Mouse (Mus musculus): ENCODE measurements around the gene Wdfy4. TPM values are rescaled to one million over a fixed set of nuclear protein-coding genes. Genes with fewer than 3 reads are reported as not detected.

The Wdfy4 gene
- total and polyA plus RNA-seq, 3 experiments: under 0.01 TPM; not detected in 2

DNA sequence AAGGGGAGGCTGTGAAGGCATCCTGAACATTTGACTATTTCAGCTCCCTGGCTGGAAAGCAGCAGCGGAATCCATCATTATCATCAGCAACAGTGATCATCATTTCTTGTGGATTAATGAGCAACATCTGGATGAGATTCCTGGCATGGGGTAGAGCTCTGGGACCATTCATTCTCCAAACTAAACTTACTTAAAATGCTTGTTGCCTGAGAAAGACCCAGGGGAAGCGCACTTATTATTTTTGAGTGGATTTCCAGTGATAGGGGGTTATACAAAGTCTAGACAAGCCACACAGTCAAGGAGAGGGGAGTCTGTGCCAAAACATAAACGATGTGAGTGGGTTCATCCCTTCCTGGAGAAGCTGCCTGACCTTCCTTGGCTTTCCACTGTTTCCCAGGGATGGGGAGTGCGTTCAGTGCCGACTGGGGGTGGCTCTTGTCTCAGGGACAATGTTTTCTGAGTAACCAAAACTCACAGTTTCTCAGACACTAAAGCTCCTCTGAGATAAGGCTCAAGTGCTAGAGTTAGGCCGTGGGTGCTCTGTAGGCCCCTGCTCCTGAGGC, 201.1 kb downstream of the Wdfy4 start:
- TF ChIP-seq TAL1 (conservative IDR thresholded peaks at IDR 0.05; ENCODE audit: low read depth, low read length): no peak
- no peak for TF ChIP-seq CTCF (IDR thresholded peaks at IDR 0.05; ENCODE audit: low read depth, low read length)
- TF ChIP-seq GATA2 (IDR thresholded peaks at IDR 0.05; ENCODE audit: borderline replicate concordance, low read depth, low read length): no peak
- TF ChIP-seq POLR2AphosphoS5 (IDR thresholded peaks at IDR 0.05; ENCODE audit: insufficient replicate concordance, low read depth, low read length): no peak
- no peak for TF ChIP-seq GATA1 (IDR thresholded peaks at IDR 0.05; ENCODE audit: borderline replicate concordance, low read length)
- H3K4me1 ChIP-seq (ENCODE audit: insufficient read depth, low read depth, low read length): no peaks in the 10 kb centered on the region
- DNase-seq (ENCODE audit: low spot score) (no peak), ATAC-seq (ENCODE audit: extremely low read depth, insufficient number of reproducible peaks, low FRiP score, poor library complexity, severe bottlenecking) (no peak)
- no peak overlapping the region for H3K4me3 ChIP-seq (ENCODE audit: low read depth, low read length)
- H3K27me3 ChIP-seq (ENCODE audit: insufficient read depth, low read length): no peaks in the 10 kb centered on the region
- H3K9me3 ChIP-seq (replicated peaks): peaks cover 57% of the 10 kb centered on the region
- H3K36me3 ChIP-seq (replicated peaks): no peaks in the 10 kb centered on the region

DNA sequence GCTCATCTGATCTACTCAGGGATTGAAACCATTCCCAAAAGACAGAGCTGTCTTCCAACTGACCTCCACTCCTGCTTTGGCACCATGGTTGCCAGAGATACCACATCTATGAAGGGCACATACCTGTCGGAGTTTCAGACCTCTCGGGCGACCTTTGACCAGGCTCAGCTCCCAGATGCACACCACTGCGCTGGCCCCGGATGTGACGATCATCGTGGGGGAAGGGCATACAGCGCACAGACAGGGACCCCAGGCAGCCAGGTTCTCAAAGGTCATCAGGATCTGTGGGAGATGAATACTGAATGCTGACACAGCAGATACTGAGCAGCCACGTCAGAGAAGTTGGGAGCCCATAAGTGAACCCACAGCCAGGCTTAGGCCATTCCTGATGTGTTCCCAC, 214.6 kb downstream of the Wdfy4 start:
- no peaks in the 10 kb centered on the region for H3K36me3 ChIP-seq (replicated peaks)

DNA sequence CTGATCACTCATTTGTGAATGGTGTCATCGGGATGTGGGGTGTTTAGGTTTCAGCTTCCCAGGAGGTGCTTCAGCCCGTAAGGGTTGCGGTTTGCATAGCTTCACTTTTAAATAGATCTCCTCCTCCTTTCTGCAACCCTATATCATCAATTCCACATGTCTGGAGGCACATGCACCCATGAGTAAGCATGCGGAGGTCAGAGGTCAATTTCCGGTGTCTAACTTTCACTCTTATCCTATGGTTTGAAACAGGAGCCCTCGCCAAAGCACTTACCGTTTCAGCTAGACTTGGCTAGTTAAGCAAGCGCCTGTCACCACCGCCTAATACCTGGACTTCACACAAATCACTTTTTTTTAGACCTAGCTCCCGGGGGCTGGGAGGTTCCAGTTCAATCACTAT, 220.6 kb downstream of the Wdfy4 start:
- DNase-seq (ENCODE audit: low spot score): no peak
- TF ChIP-seq GATA2 (IDR thresholded peaks at IDR 0.05; ENCODE audit: borderline replicate concordance, low read depth, low read length) (no peak), TAL1 (conservative IDR thresholded peaks at IDR 0.05; ENCODE audit: low read depth, low read length) (no peak), GATA1 (IDR thresholded peaks at IDR 0.05; ENCODE audit: borderline replicate concordance, low read length) (no peak), POLR2AphosphoS5 (IDR thresholded peaks at IDR 0.05; ENCODE audit: insufficient replicate concordance, low read depth, low read length) (no peak), CTCF (IDR thresholded peaks at IDR 0.05; ENCODE audit: low read depth, low read length) (no peak)
- Histone ChIP-seq H3K9me3 (replicated peaks) (peaks cover 62% of the 10 kb centered on the region), H3K4me3 (ENCODE audit: low read depth, low read length) (no peak overlapping the region), H3K36me3 (replicated peaks) (no peaks in the 10 kb centered on the region), H3K27me3 (ENCODE audit: insufficient read depth, low read length) (no peaks in the 10 kb centered on the region), H3K4me1 (ENCODE audit: insufficient read depth, low read depth, low read length) (no peaks in the 10 kb centered on the region)
- ATAC-seq (ENCODE audit: extremely low read depth, insufficient number of reproducible peaks, low FRiP score, poor library complexity, severe bottlenecking): no peak

More for the DNA sequence above, 214.6 kb downstream of the Wdfy4 start:
- no peaks in the 10 kb centered on the region for H3K27me3 ChIP-seq (ENCODE audit: insufficient read depth, low read length)
- no peak overlapping the region for H3K4me3 ChIP-seq (ENCODE audit: low read depth, low read length)
- H3K9me3 ChIP-seq (replicated peaks): peaks cover 49% of the 10 kb centered on the region
- DNase-seq (ENCODE audit: low spot score) (no peak), ATAC-seq (ENCODE audit: extremely low read depth, insufficient number of reproducible peaks, low FRiP score, poor library complexity, severe bottlenecking) (no peak)
- TF ChIP-seq GATA2 (IDR thresholded peaks at IDR 0.05; ENCODE audit: borderline replicate concordance, low read depth, low read length) (no peak), TAL1 (conservative IDR thresholded peaks at IDR 0.05; ENCODE audit: low read depth, low read length) (no peak), CTCF (IDR thresholded peaks at IDR 0.05; ENCODE audit: low read depth, low read length) (no peak), POLR2AphosphoS5 (IDR thresholded peaks at IDR 0.05; ENCODE audit: insufficient replicate concordance, low read depth, low read length) (no peak), GATA1 (IDR thresholded peaks at IDR 0.05; ENCODE audit: borderline replicate concordance, low read length) (no peak)
- no peaks in the 10 kb centered on the region for H3K4me1 ChIP-seq (ENCODE audit: insufficient read depth, low read depth, low read length)

DNA sequence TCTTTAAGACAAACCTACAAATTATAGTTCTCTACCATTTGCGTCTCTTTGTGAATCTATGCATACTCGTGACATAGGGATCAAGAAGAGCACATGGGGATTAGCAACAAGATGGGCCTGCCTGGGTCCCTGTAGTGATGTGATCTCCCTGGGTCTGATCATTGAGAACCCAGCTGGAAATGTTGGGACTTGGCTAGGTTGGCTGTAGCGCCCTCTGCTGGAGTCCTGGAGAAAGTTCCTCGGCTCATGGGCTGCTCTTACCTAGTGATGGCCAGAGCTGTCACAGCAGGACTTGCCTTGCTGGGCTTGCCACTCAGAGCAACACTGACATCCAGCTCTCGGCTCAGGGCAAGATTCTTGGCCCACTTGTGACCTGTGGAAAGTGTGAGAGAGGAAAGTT, 224.8 kb downstream of the Wdfy4 start:
- no peak for ATAC-seq (ENCODE audit: extremely low read depth, insufficient number of reproducible peaks, low FRiP score, poor library complexity, severe bottlenecking)
- H3K36me3 ChIP-seq (replicated peaks): no peaks in the 10 kb centered on the region
- DNase-seq (ENCODE audit: low spot score): no peak
- no peaks in the 10 kb centered on the region for H3K4me1 ChIP-seq (ENCODE audit: insufficient read depth, low read depth, low read length)
- peaks cover 72% of the 10 kb centered on the region for H3K9me3 ChIP-seq (replicated peaks)
- H3K4me3 ChIP-seq (ENCODE audit: low read depth, low read length): no peak overlapping the region
- TF ChIP-seq POLR2AphosphoS5 (IDR thresholded peaks at IDR 0.05; ENCODE audit: insufficient replicate concordance, low read depth, low read length): no peak
- no peaks in the 10 kb centered on the region for H3K27me3 ChIP-seq (ENCODE audit: insufficient read depth, low read length)

DNA sequence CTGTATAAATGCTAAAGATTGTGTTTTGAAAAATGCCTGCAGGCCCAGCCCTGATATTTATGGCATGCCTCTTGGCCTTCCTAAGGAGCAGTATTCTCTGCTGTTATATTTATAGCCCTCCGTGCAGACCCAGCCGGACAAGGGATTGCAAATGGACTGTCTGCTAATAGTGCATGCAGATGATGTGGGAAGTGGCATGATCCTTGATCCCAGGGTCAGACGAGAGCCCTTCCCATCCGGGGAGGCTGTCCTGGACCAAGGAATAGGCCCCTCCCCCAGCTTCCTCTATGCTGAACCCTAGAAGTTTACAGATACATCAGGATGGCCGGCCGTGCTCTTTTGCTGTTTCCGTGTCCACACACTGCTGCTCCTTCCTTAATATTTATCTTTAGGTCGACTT, 226.6 kb downstream of the Wdfy4 start:
- Histone ChIP-seq H3K4me1 (ENCODE audit: insufficient read depth, low read depth, low read length) (no peaks in the 10 kb centered on the region), H3K27me3 (ENCODE audit: insufficient read depth, low read length) (no peaks in the 10 kb centered on the region), H3K4me3 (ENCODE audit: low read depth, low read length) (no peak overlapping the region), H3K9me3 (replicated peaks) (peaks cover 62% of the 10 kb centered on the region), H3K36me3 (replicated peaks) (no peaks in the 10 kb centered on the region)
- no peak for DNase-seq (ENCODE audit: low spot score)
- TF ChIP-seq GATA1 (IDR thresholded peaks at IDR 0.05; ENCODE audit: borderline replicate concordance, low read length): no peak
- TF ChIP-seq GATA2 (IDR thresholded peaks at IDR 0.05; ENCODE audit: borderline replicate concordance, low read depth, low read length): no peak
- no peak for TF ChIP-seq POLR2AphosphoS5 (IDR thresholded peaks at IDR 0.05; ENCODE audit: insufficient replicate concordance, low read depth, low read length)
- ATAC-seq (ENCODE audit: extremely low read depth, insufficient number of reproducible peaks, low FRiP score, poor library complexity, severe bottlenecking): no peak

DNA sequence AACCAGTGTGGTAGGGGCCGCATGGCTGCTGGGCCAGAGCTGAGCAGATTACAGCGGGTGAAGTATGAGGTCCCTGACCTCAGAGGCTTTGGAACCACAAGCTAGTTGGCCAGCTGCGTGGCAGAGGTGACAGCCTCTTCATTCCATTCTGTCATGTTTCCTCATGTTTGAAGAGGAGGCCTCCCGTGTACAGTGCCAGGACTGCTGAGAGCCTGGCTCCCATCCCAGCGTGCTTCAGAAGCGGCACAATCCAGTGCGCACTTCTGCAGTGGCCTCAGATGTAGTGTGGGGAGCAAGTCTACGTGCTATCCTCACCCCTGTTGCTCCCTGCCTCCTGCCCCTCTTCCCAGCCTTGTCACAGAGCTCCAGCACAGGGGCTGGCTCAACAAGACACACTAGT, 228.8 kb downstream of the Wdfy4 start:
- peaks cover 64% of the 10 kb centered on the region for H3K9me3 ChIP-seq (replicated peaks)
- ATAC-seq (ENCODE audit: extremely low read depth, insufficient number of reproducible peaks, low FRiP score, poor library complexity, severe bottlenecking) (no peak), DNase-seq (ENCODE audit: low spot score) (no peak)
- no peak overlapping the region for H3K4me3 ChIP-seq (ENCODE audit: low read depth, low read length)
- H3K4me1 ChIP-seq (ENCODE audit: insufficient read depth, low read depth, low read length): no peaks in the 10 kb centered on the region
- no peaks in the 10 kb centered on the region for H3K27me3 ChIP-seq (ENCODE audit: insufficient read depth, low read length)
- no peak for TF ChIP-seq POLR2AphosphoS5 (IDR thresholded peaks at IDR 0.05; ENCODE audit: insufficient replicate concordance, low read depth, low read length)
- no peak for TF ChIP-seq TAL1 (conservative IDR thresholded peaks at IDR 0.05; ENCODE audit: low read depth, low read length)
- TF ChIP-seq CTCF (IDR thresholded peaks at IDR 0.05; ENCODE audit: low read depth, low read length): no peak
- H3K36me3 ChIP-seq (replicated peaks): no peaks in the 10 kb centered on the region

Measured in G1E (cell line).